Mouse (Mus musculus) heart, embryonic 15.5 days (tissue): ENCODE results near the gene Rps8. TPM values are rescaled to one million over a fixed set of nuclear protein-coding genes. Genes with fewer than 3 reads are reported as not detected.

ENCODE experiments used
- ATAC-seq: fragments of 200-750 bp; cut with Nextera tagmentation; replicated peaks from 2 replicates; pipeline ENCODE4 v1.8.0; 2017; ENCODE audit warnings: low read depth, moderate TSS enrichment; ENCODE audit not compliant: insufficient number of reproducible peaks, insufficient read depth, low FRiP score
- H3K27ac ChIP-seq: fragments of 300-500 bp; sonication (generic); 2 replicates; pipeline ENCODE4 v1.5.1; 2015; ENCODE audit warnings: mild to moderate bottlenecking, inconsistent platforms
- H3K27me3 ChIP-seq: fragments of 300-500 bp; sonication (generic); 2 replicates; pipeline ENCODE4 v1.6.1; 2015; ENCODE audit warnings: inconsistent platforms
- H3K36me3 ChIP-seq: fragments of 300-500 bp; sonication (generic); 2 replicates; pipeline ENCODE4 v1.6.1; 2015; ENCODE audit warnings: mild to moderate bottlenecking, inconsistent platforms
- H3K4me1 ChIP-seq: fragments of 300-500 bp; sonication (generic); replicated peaks from 2 replicates; pipeline ENCODE4 v1.6.1; 2015; ENCODE audit warnings: inconsistent platforms
- H3K4me2 ChIP-seq: fragments of 300-500 bp; sonication (generic); 2 replicates; pipeline ENCODE4 v1.6.1; 2015; ENCODE audit warnings: inconsistent platforms, mild to moderate bottlenecking, moderate library complexity
- H3K4me3 ChIP-seq: fragments of 300-500 bp; sonication (generic); 2 replicates; pipeline ENCODE4 v1.5.1; 2015; ENCODE audit warnings: mild to moderate bottlenecking, inconsistent platforms
- H3K9ac ChIP-seq: fragments of 300-500 bp; sonication (generic); 2 replicates; pipeline ENCODE4 v1.6.1; 2015; ENCODE audit warnings: mild to moderate bottlenecking, inconsistent platforms
- H3K9me3 ChIP-seq: fragments of 300-500 bp; sonication (generic); replicated peaks from 2 replicates; pipeline ENCODE4 v1.6.1; 2016; ENCODE audit warnings: inconsistent platforms
- WGBS: fragments of 180-500 bp; shearing (Covaris S2); methylation state at CpG from one replicate; pipeline ENCODE4 v1.1.7; 2015; ENCODE audit warnings: mixed read lengths; 5-methylcytosine and 5-hydroxymethylcytosine counted together
- microRNA-seq: library from miRNA; unstranded; fragments of <30 nt; microRNA quantifications from one replicate; pipeline ENCODE4, GENCODE M21; 2016
- polyA plus RNA-seq: library from polyadenylated mRNA; unstranded; fragments of >200 nt; fragmentation: Nextera tagmentation; extraction: Ambion mirVana; gene quantifications from 2 replicates; pipeline ENCODE4 v1.2.1, GENCODE M21; 2015

The Rps8 gene
- polyA plus RNA-seq, 1 experiment from 2014 or later = 538 TPM

- H3K4me3 ChIP-seq = no peak overlapping the region
- no peaks in the 10 kb centered on the region for H3K9me3 ChIP-seq
- H3K9ac ChIP-seq = no peak overlapping the region
- H3K4me1 ChIP-seq = no peaks in the 10 kb centered on the region
- H3K27ac ChIP-seq = no peak overlapping the region
- H3K27me3 ChIP-seq = no peaks in the 10 kb centered on the region
- WGBS = 92% methylated on average over 6 of the region's 6 CpGs
- no peak overlapping the region for H3K4me2 ChIP-seq
- H3K36me3 ChIP-seq = no peaks in the 10 kb centered on the region
- no peak for ATAC-seq
Measured at GRCm38 (mm10) chr4:117108524-117108849, 47.6 kb downstream of the Rps8 start.

- H3K36me3 ChIP-seq = no peaks in the 10 kb centered on the region
- H3K9ac ChIP-seq = no peak overlapping the region
- no peaks in the 10 kb centered on the region for H3K27me3 ChIP-seq
- H3K4me2 ChIP-seq = no peak overlapping the region
- no peaks in the 10 kb centered on the region for H3K4me1 ChIP-seq
- H3K27ac ChIP-seq = no peak overlapping the region
- WGBS = 87% methylated on average over 18 of the region's 18 CpGs
- H3K4me3 ChIP-seq = no peak overlapping the region
- no peaks in the 10 kb centered on the region for H3K9me3 ChIP-seq
- ATAC-seq = no peak
Measured at GRCm38 (mm10) chr4:117107813-117108523, 48.1 kb downstream of the Rps8 start.

- Histone ChIP-seq H3K36me3 (no peaks in the 10 kb centered on the region), H3K4me3 (no peak overlapping the region), H3K9me3 (no peaks in the 10 kb centered on the region), H3K27me3 (no peaks in the 10 kb centered on the region), H3K9ac (no peak overlapping the region), H3K4me2 (no peak overlapping the region), H3K27ac (no peak overlapping the region), H3K4me1 (no peaks in the 10 kb centered on the region)
- no peak for ATAC-seq
- 51% methylated on average over 10 of the region's 10 CpGs for WGBS
Measured at GRCm38 (mm10) chr4:117105127-117105526, 50.9 kb downstream of the Rps8 start.

GRCm38 (mm10) chr4:117104672-117105071 is 51.4 kb downstream of the Rps8 start:
- no peak for ATAC-seq
- Histone ChIP-seq H3K36me3 (no peaks in the 10 kb centered on the region), H3K27me3 (no peaks in the 10 kb centered on the region), H3K9ac (no peak overlapping the region), H3K4me1 (no peaks in the 10 kb centered on the region), H3K4me2 (no peak overlapping the region), H3K9me3 (no peaks in the 10 kb centered on the region), H3K4me3 (no peak overlapping the region), H3K27ac (no peak overlapping the region)
- WGBS = 75% methylated on average over 10 of the region's 10 CpGs

Small RNA genes lying within 50 kb of the gene (microRNA-seq; reads per million reads assigned to microRNA genes)
- not detected for gene Gm22398

Other genes starting within 250 kb of the Rps8 start
- 82.5 and 92.9 TPM in 2 replicates for gene Urod, start 161.8 kb downstream of the Rps8 start, polyA plus RNA-seq
- 5.5 and 8.3 TPM in 2 replicates for gene Hectd3, start 160.9 kb downstream of the Rps8 start, polyA plus RNA-seq
- gene Eif2b3, start 136.8 kb downstream of the Rps8 start, polyA plus RNA-seq = 19.8 and 24.6 TPM in 2 replicates
- 1.6 and 3.1 TPM in 2 replicates for gene Ptch2, start 60.2 kb downstream of the Rps8 start, polyA plus RNA-seq
- 2.3 and 4.5 TPM in 2 replicates for gene Btbd19, start 30.5 kb downstream of the Rps8 start, polyA plus RNA-seq
- gene Tctex1d4, start 29.4 kb downstream of the Rps8 start, polyA plus RNA-seq = 0.24 TPM in 1 of 2 replicates, not detected in the other
- 1.8 and 2.5 TPM in 2 replicates for gene Plk3, start 22.3 kb downstream of the Rps8 start, polyA plus RNA-seq
- 36.4 and 39.7 TPM in 2 replicates for gene Kif2c, start 26.4 kb upstream of the Rps8 start, polyA plus RNA-seq
- 31.1 and 34.5 TPM in 2 replicates for gene Tmem53, start 95.7 kb upstream of the Rps8 start, polyA plus RNA-seq
- 0.64 and 0.86 TPM in 2 replicates for gene Armh1, start 95.9 kb upstream of the Rps8 start, polyA plus RNA-seq